Mouse (Mus musculus) stomach, postnatal 0 days (tissue): ENCODE measurements around the gene Clcf1.
A peak's percentile ranks its signal among the peaks of the same experiment; 100 is the strongest.

Experiments used
- CTCF ChIP-seq: IDR thresholded peaks from 2 replicates; pipeline ENCODE4 v1.5.1; 2016; ENCODE audit warnings: antibody characterized with exemption, low read depth, mild to moderate bottlenecking, moderate library complexity
- EP300 ChIP-seq: optimal IDR thresholded peaks from 2 replicates; pipeline ENCODE3; 2016; ENCODE audit warnings: antibody characterized with exemption

DNA sequence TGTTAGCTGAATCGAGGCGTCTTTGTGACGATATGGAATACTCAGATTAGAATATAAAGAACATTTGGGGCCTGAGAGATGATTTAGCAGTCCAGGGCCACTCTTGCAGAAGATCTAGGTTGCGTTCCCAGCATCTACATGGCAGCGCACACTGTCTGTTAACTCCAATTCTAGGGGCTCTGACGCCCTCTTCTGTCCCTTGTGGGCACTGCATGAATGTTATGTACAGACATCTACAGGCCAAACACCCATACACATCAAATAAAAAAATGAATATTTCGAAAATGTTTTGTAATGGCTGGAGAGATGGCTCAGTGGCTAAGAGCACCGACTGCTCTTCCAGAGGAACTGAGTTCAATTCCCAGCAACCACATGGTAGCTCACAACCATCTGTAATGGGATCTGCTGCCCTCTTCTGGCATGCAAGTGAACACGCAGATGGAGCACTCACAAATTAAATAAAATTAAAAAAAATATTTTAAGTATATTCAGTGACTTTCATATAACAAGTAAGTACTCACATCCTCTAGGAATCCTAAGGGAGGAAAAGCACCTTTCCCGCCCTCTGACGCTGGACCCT is 41.6 kb downstream of the Clcf1 start:
- TF ChIP-seq EP300 (no peak), CTCF (peak; percentile 59)
